Mouse (Mus musculus): ENCODE data around the gene Selenbp2.
"Not testable (repeated sequence)": the region's sequence is repeated elsewhere in the genome, so short reads cannot be mapped to it uniquely, and the experiment has no call there.

GRCm38 (mm10) chr3:94691694-94692093 is 1.7 kb upstream of the Selenbp2 start:
- TF ChIP-seq EP300, CTCF (IDR thresholded peaks at IDR 0.05): not testable (repeated sequence)

All from lung, postnatal 0 days (tissue).